Mouse (Mus musculus) CH12.LX (cell line): ENCODE measurements around the gene Hirip3. TPM values are rescaled to one million over a fixed set of nuclear protein-coding genes. Genes with fewer than 3 reads are reported as not detected.

Source experiments
- DNase-seq: peaks from one replicate; pipeline ENCODE4 v3.0.0-alpha.2; 2013; ENCODE audit errors: extremely low read depth
- H3K27ac ChIP-seq: 2 replicates; pipeline ENCODE4 v1.5.1; 2012; ENCODE audit warnings: low read depth, mild to moderate bottlenecking, control low read depth, moderate library complexity; ENCODE audit not compliant: insufficient read depth
- H3K27me3 ChIP-seq: replicated peaks from 2 replicates; pipeline ENCODE3; 2012; ENCODE audit warnings: inconsistent platforms
- H3K36me3 ChIP-seq, 2 experiments: replicated peaks in 1 of 2; 2 replicates each; pipeline versions ENCODE3 to v1.6.1; 2012; ENCODE audit warnings: inconsistent platforms in 1 of 2, low read length in 1 of 2, mild to moderate bottlenecking in 1 of 2, mixed read lengths in 1 of 2, moderate library complexity in 1 of 2; ENCODE audit not compliant: control insufficient read depth in 1 of 2, insufficient read depth in 1 of 2
- H3K4me1 ChIP-seq, 2 experiments: 2 replicates each; pipeline ENCODE4 v1.6.1; 2012; ENCODE audit warnings: inconsistent platforms in 1 of 2, moderate library complexity in 1 of 2; ENCODE audit not compliant: insufficient read depth in 2 of 2, control insufficient read depth in 1 of 2
- H3K4me2 ChIP-seq: 2 replicates; pipeline ENCODE4 v1.6.1; 2012; ENCODE audit warnings: low read depth, mild to moderate bottlenecking, control low read depth; ENCODE audit not compliant: poor library complexity, insufficient read depth, severe bottlenecking
- H3K4me3 ChIP-seq, 3 experiments: fragments of 150-350 bp in 1 of 3; sonication (generic) in 1 of 3; replicated peaks in 1 of 3; 2 replicates each; pipeline versions ENCODE3 to v1.5.1; 2011 to 2012; ENCODE audit warnings: low read depth in 2 of 3, low read length in 2 of 3, mild to moderate bottlenecking in 2 of 3, moderate library complexity in 2 of 3, control low read depth in 1 of 3, improper control_type of control experiment in 1 of 3, inconsistent platforms in 1 of 3, mixed read lengths in 1 of 3; ENCODE audit not compliant: poor library complexity in 1 of 3
- H3K79me2 ChIP-seq: replicated peaks from 2 replicates; pipeline ENCODE4 v1.6.1; 2012; ENCODE audit warnings: mild to moderate bottlenecking, moderate library complexity; ENCODE audit not compliant: control insufficient read depth, poor library complexity, insufficient read depth, severe bottlenecking; ENCODE audit errors: extremely low read depth
- H3K9ac ChIP-seq: 2 replicates; pipeline ENCODE4 v1.6.1; 2012; ENCODE audit warnings: low read depth, mild to moderate bottlenecking, control low read depth, moderate library complexity; ENCODE audit not compliant: insufficient read depth
- H3K9me3 ChIP-seq: replicated peaks from 2 replicates; pipeline ENCODE3; 2012; ENCODE audit warnings: low read length, inconsistent platforms, mixed read lengths
- BHLHE40 ChIP-seq: IDR thresholded peaks from 2 replicates; pipeline ENCODE4 v1.6.1; 2011; ENCODE audit warnings: mild to moderate bottlenecking, low read depth, low read length, improper control_type of control experiment
- CHD2 ChIP-seq: IDR thresholded peaks from 2 replicates; pipeline ENCODE4 v1.6.1; 2011; ENCODE audit warnings: low read length, improper control_type of control experiment
- E2F4 ChIP-seq: IDR thresholded peaks from 2 replicates; pipeline ENCODE4 v1.6.1; 2011; ENCODE audit warnings: low read depth, low read length, improper control_type of control experiment; ENCODE audit not compliant: insufficient replicate concordance
- EP300 ChIP-seq: IDR thresholded peaks from 2 replicates; pipeline ENCODE4 v1.6.1; 2011; ENCODE audit warnings: low read length, improper control_type of control experiment
- HCFC1 ChIP-seq: IDR thresholded peaks from 2 replicates; pipeline ENCODE4 v1.6.1; 2012; ENCODE audit warnings: low read depth, mild to moderate bottlenecking, inconsistent platforms, low read length, improper control_type of control experiment
- MAX ChIP-seq: IDR thresholded peaks from 2 replicates; pipeline ENCODE4 v1.6.1; 2011; ENCODE audit warnings: low read length, improper control_type of control experiment
- MEF2A ChIP-seq: IDR thresholded peaks from 2 replicates; pipeline ENCODE4 v1.6.1; 2014; ENCODE audit warnings: low read depth, mild to moderate bottlenecking, inconsistent platforms, low read length, improper control_type of control experiment, borderline replicate concordance
- MXI1 ChIP-seq: IDR thresholded peaks from 2 replicates; pipeline ENCODE4 v1.6.1; 2011; ENCODE audit warnings: mild to moderate bottlenecking, low read depth, low read length, improper control_type of control experiment
- RAD21 ChIP-seq: IDR thresholded peaks from 2 replicates; pipeline ENCODE4 v1.6.1; 2011; ENCODE audit warnings: low read depth, mild to moderate bottlenecking, low read length, improper control_type of control experiment, moderate library complexity
- RCOR1 ChIP-seq: conservative IDR thresholded peaks from 2 replicates; pipeline ENCODE4 v1.6.1; 2012; ENCODE audit warnings: low read depth, mild to moderate bottlenecking, inconsistent platforms, low read length, improper control_type of control experiment
- SIN3A ChIP-seq: IDR thresholded peaks from 2 replicates; pipeline ENCODE4 v1.6.1; 2012; ENCODE audit warnings: low read length, improper control_type of control experiment, inconsistent platforms
- SMC3 ChIP-seq: IDR thresholded peaks from 2 replicates; pipeline ENCODE4 v1.6.1; 2011; ENCODE audit warnings: low read depth, low read length, improper control_type of control experiment
- TBP ChIP-seq: conservative IDR thresholded peaks from 2 replicates; pipeline ENCODE4 v1.6.1; 2011; ENCODE audit warnings: low read depth, low read length, improper control_type of control experiment
- TCF12 ChIP-seq: IDR thresholded peaks from 2 replicates; pipeline ENCODE4 v1.6.1; 2014; ENCODE audit warnings: low read depth, mild to moderate bottlenecking, inconsistent platforms, low read length, improper control_type of control experiment
- USF2 ChIP-seq: conservative IDR thresholded peaks from 2 replicates; pipeline ENCODE4 v1.6.1; 2011; ENCODE audit warnings: low read depth, low read length, improper control_type of control experiment
- ZMIZ1 ChIP-seq: IDR thresholded peaks from 2 replicates; pipeline ENCODE4 v1.6.1; 2012; ENCODE audit warnings: low read depth, mild to moderate bottlenecking, inconsistent platforms, low read length, improper control_type of control experiment
- ZNF384 ChIP-seq: IDR thresholded peaks from 2 replicates; pipeline ENCODE4 v1.6.1; 2012; ENCODE audit warnings: low read depth, low read length, improper control_type of control experiment, inconsistent platforms
- dilution Hi-C: fragments of 300-500 bp; cut with MboI; formaldehyde crosslinking; loops from 2 replicates; pipeline ENCODE4 v1.14.3; 2020; ENCODE audit warnings: low sequenced_read_pairs; ENCODE audit not compliant: extremely low pct_unique_long_range_greater_than_20kb, extremely low pct_ligation_motif_present
- in situ Hi-C: fragments of 300-500 bp; cut with MboI; formaldehyde crosslinking; loops from 3 replicates; pipeline ENCODE4 v1.14.3; 2019; ENCODE audit warnings: low sequenced_read_pairs, low pct_ligation_motif_present, low pct_unique_long_range_greater_than_20kb, mixed read lengths
- polyA plus RNA-seq: library from polyadenylated mRNA; unstranded; fragments of >175 nt; gene quantifications from 2 replicates; pipeline ENCODE4 v1.2.1, GENCODE M21; 2012; ENCODE audit warnings: low read depth; ENCODE audit not compliant: insufficient read length
- total RNA-seq, 2 experiments: library from RNA; depleted of rRNA; stranded (reverse); fragments of 300-350 nt in 1 of 2; fragments of >200 nt in 1 of 2; gene quantifications; 2 replicates each; pipeline ENCODE4 v1.2.3; 2012 to 2014

Hirip3 gene
- total and polyA plus RNA-seq, 3 experiments, result 44.7 to 190 (median 70.9) TPM

DNA sequence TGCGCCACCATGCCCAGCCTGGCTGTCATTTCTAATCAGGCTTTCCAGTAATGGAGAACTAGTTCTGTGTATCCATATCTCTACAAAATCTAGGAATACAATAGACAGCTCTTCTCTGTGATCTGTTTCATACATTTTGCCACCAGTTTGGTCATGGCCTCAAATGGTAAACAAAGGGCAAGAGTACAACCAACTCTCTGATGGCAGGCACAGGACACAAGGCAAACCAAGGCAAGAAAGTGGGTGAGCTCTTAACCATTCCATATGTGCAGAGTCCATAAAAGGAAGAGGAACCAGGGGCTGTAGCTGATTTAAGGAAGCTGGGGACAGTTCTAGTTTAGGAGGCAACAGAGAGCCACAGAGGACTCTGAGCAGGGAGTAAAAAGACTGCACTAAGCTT, 15.5 kb downstream of the Hirip3 start:
- no peak overlapping the region for H3K27ac ChIP-seq
- no peaks in the 10 kb centered on the region for H3K9me3 ChIP-seq
- in situ Hi-C loops, result no loop called here
- no peak overlapping the region for H3K4me2 ChIP-seq
- H3K27me3 ChIP-seq, result no peaks in the 10 kb centered on the region
- dilution Hi-C loops, result no loop called here
- H3K79me2 ChIP-seq, result peaks cover 14% of the 10 kb centered on the region
- H3K36me3 ChIP-seq, result peaks cover 81 to 97% of the 10 kb centered on the region in 2 experiments
- H3K4me1 ChIP-seq, result peaks cover 4 to 15% of the 10 kb centered on the region in 2 experiments; a peak in 3 of 4 replicates
- DNase-seq, result no peak
- H3K4me3 ChIP-seq, result no peak overlapping the region
- no peak for TF ChIP-seq MXI1
- TF ChIP-seq MAX, result no peak
- TF ChIP-seq CHD2, result no peak
- TF ChIP-seq ZMIZ1, result no peak
- TF ChIP-seq TBP, result no peak
- TF ChIP-seq EP300, result no peak
- no peak for TF ChIP-seq BHLHE40
- no peak for TF ChIP-seq TCF12
- TF ChIP-seq MEF2A, result no peak
- no peak for TF ChIP-seq HCFC1
- no peak for TF ChIP-seq SMC3
- TF ChIP-seq E2F4, result no peak
- no peak for TF ChIP-seq RCOR1
- no peak overlapping the region for H3K9ac ChIP-seq

DNA sequence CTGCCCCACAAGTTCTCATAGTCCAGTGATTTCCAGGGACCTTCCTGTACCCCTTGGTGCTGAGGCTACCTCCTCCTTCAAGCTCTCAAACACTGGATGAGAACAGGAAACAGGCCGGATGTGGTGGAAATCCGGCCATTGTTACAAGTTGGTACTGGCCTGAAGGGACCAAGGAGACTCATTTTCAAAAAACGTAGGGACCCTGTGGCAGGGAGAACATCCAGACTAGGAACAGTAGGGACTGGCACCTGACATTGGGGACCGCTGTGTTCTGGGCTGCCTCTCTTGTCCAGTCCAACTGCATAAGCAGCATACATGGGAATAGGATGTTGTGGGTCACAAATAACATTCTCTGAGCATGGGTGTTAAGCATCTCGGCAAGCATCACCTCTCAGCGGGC, 19.3 kb downstream of the Hirip3 start:
- Histone ChIP-seq H3K36me3 (peaks cover 46 to 65% of the 10 kb centered on the region in 2 experiments), H3K4me2 (no peak overlapping the region), H3K4me3 (no peak overlapping the region), H3K79me2 (peaks cover 32% of the 10 kb centered on the region), H3K9me3 (no peaks in the 10 kb centered on the region)
- no peak for DNase-seq
- no peak for TF ChIP-seq RAD21
- no peak for TF ChIP-seq SIN3A
- TF ChIP-seq TCF12, result no peak
- TF ChIP-seq ZNF384, result no peak
- TF ChIP-seq SMC3, result no peak
- TF ChIP-seq USF2, result no peak
- TF ChIP-seq, all 38 proteins: peak for 0
- Histone ChIP-seq H3K27me3 (no peaks in the 10 kb centered on the region), H3K27ac (no peak overlapping the region), H3K4me1 (peaks cover 8 to 39% of the 10 kb centered on the region in 2 experiments; a peak in 3 of 4 replicates), H3K9ac (no peak overlapping the region)
- in situ Hi-C loops (no loop called here), dilution Hi-C loops (no loop called here)
